Mouse (Mus musculus) brown adipose tissue, adult 24 weeks (tissue): ENCODE data around the gene Ryk. TPM values are rescaled to one million over a fixed set of nuclear protein-coding genes. Genes with fewer than 3 reads are reported as not detected.

Experiments used
- H3K27ac ChIP-seq: fragments of 200-500 bp; replicated peaks from 2 replicates; pipeline ENCODE4 v1.5.1; 2012; ENCODE audit warnings: low read depth, mild to moderate bottlenecking, low read length
- H3K4me1 ChIP-seq: fragments of 200-500 bp; 2 replicates; pipeline ENCODE4 v1.6.1; 2012; ENCODE audit warnings: low read length, mixed read lengths; ENCODE audit not compliant: control insufficient read depth, insufficient read depth, insufficient read length
- H3K4me3 ChIP-seq: fragments of 200-500 bp; 2 replicates; pipeline ENCODE4 v1.5.1; 2012; ENCODE audit warnings: low read depth, mild to moderate bottlenecking, low read length, moderate library complexity; ENCODE audit not compliant: insufficient read depth
- polyA plus RNA-seq: library from polyadenylated mRNA; stranded (reverse); fragments of >200 nt; gene quantifications from 2 replicates; pipeline ENCODE4 v1.2.4, GENCODE M21; 2012; ENCODE audit not compliant: missing spikeins, insufficient read depth, insufficient read length

Ryk gene
- polyA plus RNA-seq, 1 experiment = 34.5 TPM

DNA sequence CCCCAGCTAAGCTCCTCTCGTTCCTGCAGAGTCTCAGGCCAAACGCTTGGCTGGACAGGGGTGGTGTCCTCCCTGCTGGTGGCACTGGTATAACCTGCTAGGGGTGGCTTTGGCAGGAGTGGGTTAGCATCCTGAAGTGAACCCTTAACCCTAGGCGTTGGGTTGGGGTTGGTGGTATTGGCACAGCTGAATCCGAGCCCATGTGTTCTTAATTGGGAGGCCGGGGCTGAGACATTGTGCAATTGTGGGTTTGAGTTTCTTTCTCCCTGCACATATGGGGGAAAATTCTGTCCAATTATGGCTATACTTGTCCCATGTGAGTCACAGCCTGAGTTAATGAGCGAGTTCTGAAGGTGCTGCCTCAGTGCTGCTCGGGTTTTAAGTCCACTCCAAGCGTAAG lies 7.8 kb downstream of the Ryk start:
- H3K4me3 ChIP-seq = no peak overlapping the region
- peaks cover 9% of the 10 kb centered on the region for H3K4me1 ChIP-seq
- no peak overlapping the region for H3K27ac ChIP-seq

GRCm38 (mm10) chr9:102843577-102843976 lies 8.9 kb downstream of the Ryk start:
- no peak overlapping the region for H3K4me3 ChIP-seq
- no peak overlapping the region for H3K27ac ChIP-seq
- H3K4me1 ChIP-seq = peaks cover 17% of the 10 kb centered on the region

DNA sequence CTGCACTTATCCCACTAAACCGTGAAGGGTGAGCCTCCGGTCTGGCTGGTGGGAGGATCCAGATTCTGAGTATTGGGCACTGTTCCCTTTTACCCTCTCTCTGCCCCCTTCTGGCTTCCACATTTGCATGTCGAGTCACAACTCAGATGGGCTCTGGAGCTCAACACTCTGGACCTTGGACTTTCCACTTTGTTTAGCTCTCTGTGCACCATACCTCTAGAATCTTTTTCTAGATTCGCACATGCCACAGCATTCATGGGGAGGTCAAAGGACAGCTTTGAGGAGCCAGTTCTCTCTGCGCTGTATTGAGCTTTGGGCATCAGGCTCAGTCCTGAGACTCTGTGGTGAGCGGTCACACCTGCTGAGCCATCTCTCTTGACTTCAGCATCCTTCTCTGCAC lies 11.1 kb downstream of the Ryk start:
- H3K4me1 ChIP-seq = peaks cover 21% of the 10 kb centered on the region

DNA sequence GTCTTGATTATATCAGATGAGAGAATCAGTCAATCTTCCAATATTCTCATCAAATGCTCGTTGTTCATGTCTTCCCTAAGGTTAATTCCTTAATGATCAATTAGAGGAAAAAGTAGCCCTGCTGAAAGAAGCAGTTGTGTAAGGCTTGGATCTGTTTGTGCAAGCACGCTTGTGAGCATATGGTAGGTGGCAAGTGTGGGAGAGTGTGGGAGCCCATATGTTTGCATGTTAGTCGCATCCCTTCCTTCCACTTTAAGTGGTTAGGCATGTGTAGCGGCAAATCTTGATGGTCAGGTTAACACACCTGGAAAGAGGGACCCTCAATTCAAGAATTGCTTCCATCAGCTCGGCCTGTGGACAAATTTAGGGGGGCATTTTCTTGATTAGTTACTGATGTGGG lies 11.6 kb downstream of the Ryk start:
- Histone ChIP-seq H3K4me3 (no peak overlapping the region), H3K4me1 (peaks cover 18% of the 10 kb centered on the region), H3K27ac (no peak overlapping the region)

More for the DNA sequence above, 11.1 kb downstream of the Ryk start:
- no peak overlapping the region for H3K4me3 ChIP-seq
- no peak overlapping the region for H3K27ac ChIP-seq

GRCm38 (mm10) chr9:102852076-102853022 lies 17.6 kb downstream of the Ryk start:
- no peak overlapping the region for H3K4me3 ChIP-seq
- H3K4me1 ChIP-seq = peaks cover 12% of the 10 kb centered on the region
- H3K27ac ChIP-seq = no peak overlapping the region

- Histone ChIP-seq H3K4me1 (peaks cover 13% of the 10 kb centered on the region), H3K4me3 (no peak overlapping the region), H3K27ac (no peak overlapping the region)
Measured at GRCm38 (mm10) chr9:102857856-102858255, 23.1 kb downstream of the Ryk start.

DNA sequence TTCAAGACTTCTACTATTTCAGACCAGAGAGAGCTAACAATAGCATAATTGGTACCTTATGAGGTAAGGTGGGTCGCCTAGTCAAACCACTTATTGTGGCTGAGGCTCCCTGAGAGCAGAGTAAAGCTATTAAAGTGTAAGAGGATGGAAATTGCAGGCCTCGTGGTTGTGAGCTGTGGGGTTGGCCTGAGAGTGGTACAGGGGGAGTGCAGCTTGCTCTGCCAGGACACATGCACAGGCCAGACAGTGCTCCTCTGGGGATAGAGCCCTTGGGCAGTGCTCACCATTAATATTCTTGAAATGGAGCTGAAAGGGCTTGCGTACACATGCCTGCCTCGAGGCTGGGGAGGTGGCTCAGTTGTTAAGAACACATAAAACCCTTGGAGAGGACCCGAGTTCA lies 23.6 kb downstream of the Ryk start:
- no peak overlapping the region for H3K4me3 ChIP-seq
- peaks cover 13% of the 10 kb centered on the region for H3K4me1 ChIP-seq
- no peak overlapping the region for H3K27ac ChIP-seq

DNA sequence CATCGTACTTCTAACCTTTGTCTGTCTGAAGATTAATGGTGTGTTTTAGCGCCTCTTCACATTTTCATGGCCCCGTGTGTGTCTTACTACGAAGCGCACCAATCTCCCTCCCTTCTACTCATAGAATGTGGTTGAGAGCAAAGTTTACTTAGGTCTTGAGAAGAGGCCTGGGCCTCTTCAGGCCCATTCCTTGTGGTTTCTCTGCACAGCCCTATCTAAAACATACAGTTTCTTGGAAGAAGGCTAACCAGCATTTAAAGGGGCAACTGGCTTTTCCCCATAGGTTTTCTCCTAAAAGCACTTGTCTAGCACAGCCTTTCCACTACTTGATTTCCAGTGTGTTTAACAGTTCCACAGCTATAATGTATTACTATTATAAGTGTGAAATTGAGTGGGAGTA lies 24.7 kb downstream of the Ryk start:
- H3K4me1 ChIP-seq = peaks cover 13% of the 10 kb centered on the region
- no peak overlapping the region for H3K27ac ChIP-seq
- no peak overlapping the region for H3K4me3 ChIP-seq

DNA sequence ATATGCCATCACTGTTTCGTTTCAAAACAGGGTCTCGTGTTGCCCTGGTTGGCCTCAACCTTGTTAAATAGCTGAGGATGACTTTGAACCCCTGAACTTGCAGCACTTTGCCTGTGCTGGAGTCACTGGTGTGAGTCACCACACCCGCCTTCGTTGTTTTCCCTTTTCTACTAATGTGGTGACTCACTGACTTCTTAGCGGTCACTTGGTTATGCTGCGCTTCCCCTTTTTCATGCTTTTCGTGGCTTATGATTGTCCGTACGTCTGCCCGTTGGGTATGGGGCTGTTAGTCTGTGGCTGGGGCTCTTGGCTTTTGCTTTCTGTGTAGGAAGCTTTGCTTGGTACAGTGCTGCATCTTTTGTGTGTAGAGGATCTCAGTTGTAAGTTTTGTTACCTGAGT lies 25.2 kb downstream of the Ryk start:
- no peak overlapping the region for H3K4me3 ChIP-seq
- H3K27ac ChIP-seq = no peak overlapping the region

GRCm38 (mm10) chr9:102860802-102861469 lies 26.2 kb downstream of the Ryk start:
- H3K27ac ChIP-seq = no peak overlapping the region
- peaks cover 21% of the 10 kb centered on the region for H3K4me1 ChIP-seq
- no peak overlapping the region for H3K4me3 ChIP-seq

More for the DNA sequence above, 25.2 kb downstream of the Ryk start:
- peaks cover 16% of the 10 kb centered on the region for H3K4me1 ChIP-seq

DNA sequence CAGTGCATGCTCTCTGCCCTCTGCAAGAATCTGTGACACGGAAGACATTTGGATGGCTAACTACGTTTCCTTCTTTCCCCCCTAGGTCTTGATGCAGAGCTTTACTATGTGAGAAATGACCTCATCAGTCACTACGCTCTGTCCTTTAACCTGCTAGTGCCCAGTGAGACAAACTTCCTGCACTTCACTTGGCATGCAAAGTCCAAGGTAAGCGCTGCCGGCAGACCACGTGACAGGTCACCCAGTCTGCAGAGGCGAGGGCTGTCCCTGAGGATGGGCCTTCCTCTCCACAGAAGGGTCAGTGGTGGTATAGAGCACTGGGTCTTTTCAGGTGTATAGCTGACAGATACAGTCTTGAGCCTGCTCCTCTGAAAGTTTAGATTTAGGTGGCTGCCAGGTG lies 27.1 kb downstream of the Ryk start:
- H3K4me1 ChIP-seq = peaks cover 21% of the 10 kb centered on the region
- H3K4me3 ChIP-seq = no peak overlapping the region
- no peak overlapping the region for H3K27ac ChIP-seq

DNA sequence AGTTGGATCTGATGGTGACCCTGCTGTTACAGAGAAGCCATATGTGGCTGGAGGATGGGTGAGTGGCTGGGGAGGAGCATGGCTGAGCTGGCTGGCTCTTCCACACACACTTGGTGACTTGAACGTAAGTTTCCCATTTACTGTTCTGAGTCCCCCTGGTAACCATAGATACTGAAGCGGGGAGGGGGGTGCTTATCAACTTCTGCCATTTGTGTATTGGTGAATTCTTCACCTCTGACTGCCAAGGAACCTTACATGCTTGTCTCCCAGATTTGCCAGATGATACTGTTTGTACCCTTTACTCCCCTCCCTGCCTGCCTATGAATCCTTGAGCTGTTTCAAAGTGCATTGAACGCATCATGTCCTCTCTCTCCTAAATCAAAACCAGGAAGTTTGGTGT lies 27.5 kb downstream of the Ryk start:
- Histone ChIP-seq H3K27ac (no peak overlapping the region), H3K4me3 (no peak overlapping the region), H3K4me1 (peaks cover 21% of the 10 kb centered on the region)

DNA sequence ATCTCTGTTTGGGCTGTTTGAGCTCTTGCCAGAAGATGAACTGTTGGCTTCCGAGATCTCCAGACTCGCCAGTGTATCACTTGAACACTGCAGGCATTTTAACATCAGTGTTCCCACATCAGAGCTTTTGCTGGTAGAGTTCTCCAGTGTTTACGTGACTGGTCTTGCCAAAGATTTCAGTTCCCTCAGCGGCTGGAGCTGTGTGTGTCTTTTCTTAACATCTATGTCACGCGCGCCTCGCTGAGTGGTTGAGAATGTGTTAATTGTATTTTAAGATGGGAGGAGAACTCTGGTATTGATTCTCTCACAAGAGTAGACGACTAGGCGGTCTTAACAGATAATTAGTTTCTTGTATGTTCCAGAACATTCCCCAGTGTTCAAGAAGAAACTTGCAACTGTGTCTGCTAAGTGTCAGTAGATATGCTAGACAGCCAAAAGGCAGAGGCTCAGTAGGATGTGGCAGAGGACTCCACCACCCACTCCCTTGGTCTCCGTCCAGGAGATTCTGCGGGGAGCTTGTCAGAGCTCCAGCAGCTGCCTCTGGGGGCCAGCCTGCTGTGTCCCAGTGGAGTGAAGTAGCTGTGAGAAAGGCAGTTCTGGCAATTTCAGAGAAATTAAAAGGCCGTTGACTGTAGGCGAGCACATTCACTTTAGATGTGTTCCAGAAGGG lies 29.3 kb downstream of the Ryk start:
- Histone ChIP-seq H3K4me1 (peaks cover 17% of the 10 kb centered on the region), H3K4me3 (no peak overlapping the region), H3K27ac (no peak overlapping the region; the same call in 1 of the 2 replicates)

- no peak overlapping the region for H3K4me3 ChIP-seq
- peaks cover 14% of the 10 kb centered on the region for H3K4me1 ChIP-seq
- H3K27ac ChIP-seq = no peak overlapping the region
Measured at GRCm38 (mm10) chr9:102864931-102865330, 30.2 kb downstream of the Ryk start.
